Mouse (Mus musculus): Measurements from ENCODE around the gene Dpp6.

The Dpp6 gene

DNA sequence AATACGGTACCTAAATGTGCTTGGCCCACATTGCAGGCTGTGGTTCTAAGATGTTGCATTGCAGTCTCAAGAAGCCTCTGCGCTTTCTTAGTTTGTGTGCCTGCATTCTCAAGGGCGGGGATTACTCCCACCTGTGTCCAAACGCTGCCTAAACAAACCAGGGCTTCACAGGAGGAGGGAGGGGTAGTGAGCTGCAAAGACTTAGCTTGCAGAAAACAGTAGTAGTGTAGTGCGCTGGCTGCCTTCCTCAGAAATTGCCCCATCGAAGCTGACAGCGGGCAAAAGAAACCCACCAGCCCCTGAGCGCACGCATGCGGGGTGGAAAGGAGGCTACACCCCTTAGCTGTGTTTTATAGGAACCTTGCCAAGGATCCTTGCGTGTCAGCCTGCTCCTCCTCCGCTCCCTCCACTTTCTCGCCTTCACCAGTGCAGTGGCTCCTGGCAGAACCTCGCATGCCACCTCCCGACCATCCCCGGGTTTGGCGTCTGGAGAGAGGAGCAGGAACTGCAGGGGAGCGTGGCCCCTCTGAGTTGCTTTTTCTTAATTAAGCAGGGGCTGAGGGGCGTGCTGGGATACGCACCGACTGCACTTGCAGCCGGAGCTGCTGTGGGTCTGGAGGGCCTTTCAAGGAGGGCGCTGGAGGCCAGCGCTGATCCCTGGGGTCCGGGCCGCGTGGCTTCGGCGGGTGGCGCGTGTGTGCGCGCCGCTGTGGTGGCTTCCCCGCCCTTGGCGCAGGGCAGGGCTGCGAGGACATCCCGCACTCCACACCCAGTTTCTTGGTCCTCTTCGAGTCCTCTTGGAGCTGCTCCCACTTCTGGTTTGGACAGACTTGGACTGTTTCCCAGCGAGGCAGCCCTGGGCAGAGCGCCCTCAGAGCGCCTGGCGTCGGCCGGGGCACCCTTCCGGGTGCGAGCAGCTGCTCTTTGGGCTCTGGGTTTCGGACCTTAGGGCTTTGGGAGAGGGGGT lies at the start of gene Dpp6:
Dpp6 (plus strand) TSS at position 229 of the 967 bp plus-strand sequence.
- DNase-seq (ENCODE audit: low read depth, low spot score), result peak; percentile 40

DNA sequence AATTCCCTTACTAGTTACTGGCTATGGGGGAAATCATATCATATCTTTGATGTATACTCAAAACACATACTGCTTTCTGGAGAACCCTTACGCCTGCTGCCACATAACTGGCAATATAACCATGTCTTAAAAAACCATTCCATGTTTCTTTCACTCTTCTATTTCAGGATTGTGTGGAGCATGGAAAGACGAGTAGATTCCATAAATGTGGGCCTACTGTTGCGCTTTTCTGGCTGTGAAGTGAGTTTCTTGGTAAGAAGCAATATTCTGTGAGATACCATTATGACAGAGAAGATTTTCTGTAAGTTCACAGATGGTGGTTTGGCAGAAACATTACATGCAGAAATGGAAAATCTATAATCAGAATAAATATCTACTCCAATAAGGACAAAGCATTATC lies 33.0 kb upstream of the Dpp6 start:
- no peak for DNase-seq (ENCODE audit: low read depth, low spot score)

GRCm38 (mm10) chr5:26795524-26795923 lies 21.5 kb upstream of the Dpp6 start:
- DNase-seq (ENCODE audit: low read depth, low spot score), result peak; percentile 29

DNA sequence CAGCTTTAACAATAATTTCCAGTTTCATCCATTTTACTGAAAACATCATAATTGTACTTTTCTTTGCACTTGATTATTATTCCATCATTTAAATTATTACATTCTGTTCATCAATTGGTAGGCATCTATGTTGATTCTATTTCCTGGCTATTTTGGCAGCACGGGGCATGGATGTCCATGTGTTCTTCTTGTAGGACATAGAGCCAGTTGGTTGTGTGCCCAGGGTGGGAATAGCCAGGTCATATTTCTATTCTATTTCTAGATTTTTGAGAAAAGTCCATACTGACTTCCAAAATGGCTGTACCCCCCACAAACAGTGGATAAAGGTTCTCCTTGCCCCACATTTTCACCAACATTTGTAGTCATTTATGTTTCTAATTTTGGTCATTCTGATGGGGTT lies 19.0 kb downstream of the Dpp6 start:
- DNase-seq (ENCODE audit: low read depth, low spot score), result no peak

GRCm38 (mm10) chr5:26841151-26841550 lies 24.1 kb downstream of the Dpp6 start:
- DNase-seq (ENCODE audit: low read depth, low spot score), result peak; percentile 90

- DNase-seq (ENCODE audit: low read depth, low spot score), result no peak
These were observed 37.7 kb downstream of the Dpp6 start for GRCm38 (mm10) chr5:26854746-26855145.

GRCm38 (mm10) chr5:26875449-26875848 lies 58.4 kb downstream of the Dpp6 start:
- DNase-seq (ENCODE audit: low read depth, low spot score), result peak; percentile 12

GRCm38 (mm10) chr5:26887496-26887895 lies 70.5 kb downstream of the Dpp6 start:
- DNase-seq (ENCODE audit: low read depth, low spot score), result no peak

- DNase-seq (ENCODE audit: low read depth, low spot score), result no peak
These were observed 71.1 kb downstream of the Dpp6 start for GRCm38 (mm10) chr5:26888080-26888479.

DNA sequence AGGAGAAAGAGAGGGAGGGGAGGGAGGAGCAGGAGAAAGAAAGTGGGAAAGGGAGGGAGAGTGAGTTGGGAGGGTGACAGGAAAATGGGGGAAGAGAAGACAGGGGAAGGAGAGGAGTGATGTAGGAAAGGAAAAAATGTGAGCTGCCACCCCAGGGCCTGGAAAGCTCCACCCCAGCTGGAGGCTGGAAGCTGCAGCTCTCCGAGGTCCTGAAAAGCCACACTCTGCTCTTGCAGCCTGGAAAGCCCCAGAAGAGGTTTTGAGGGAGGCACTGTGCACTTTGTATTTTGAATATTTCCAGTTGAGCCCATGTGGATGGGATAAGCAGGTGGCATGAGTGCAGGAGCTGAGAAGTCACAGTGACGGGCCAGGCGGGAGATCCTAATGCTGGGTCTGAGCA lies 77.3 kb downstream of the Dpp6 start:
- no peak for DNase-seq (ENCODE audit: low read depth, low spot score)

DNA sequence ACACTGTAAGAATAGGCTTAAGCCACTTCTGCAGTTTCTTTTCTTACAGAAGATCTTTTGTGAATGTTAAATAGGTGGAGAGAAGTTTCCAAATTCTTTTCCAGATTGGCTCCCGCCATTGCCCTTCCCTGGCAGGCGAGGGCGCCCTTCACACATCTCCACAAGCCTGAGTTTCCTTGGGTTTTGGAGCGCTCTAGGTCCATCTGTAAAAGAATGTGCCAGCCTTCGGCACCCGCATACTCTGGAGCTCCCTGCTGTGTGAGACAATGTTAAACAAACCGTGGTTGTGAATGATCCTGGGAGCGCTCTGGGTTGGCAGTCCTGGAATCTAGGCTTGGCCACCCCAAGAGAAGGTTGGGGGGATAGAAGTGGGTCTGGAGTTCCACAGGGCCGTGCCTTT lies 86.8 kb downstream of the Dpp6 start:
- peak; percentile 87 for DNase-seq (ENCODE audit: low read depth, low spot score)

DNA sequence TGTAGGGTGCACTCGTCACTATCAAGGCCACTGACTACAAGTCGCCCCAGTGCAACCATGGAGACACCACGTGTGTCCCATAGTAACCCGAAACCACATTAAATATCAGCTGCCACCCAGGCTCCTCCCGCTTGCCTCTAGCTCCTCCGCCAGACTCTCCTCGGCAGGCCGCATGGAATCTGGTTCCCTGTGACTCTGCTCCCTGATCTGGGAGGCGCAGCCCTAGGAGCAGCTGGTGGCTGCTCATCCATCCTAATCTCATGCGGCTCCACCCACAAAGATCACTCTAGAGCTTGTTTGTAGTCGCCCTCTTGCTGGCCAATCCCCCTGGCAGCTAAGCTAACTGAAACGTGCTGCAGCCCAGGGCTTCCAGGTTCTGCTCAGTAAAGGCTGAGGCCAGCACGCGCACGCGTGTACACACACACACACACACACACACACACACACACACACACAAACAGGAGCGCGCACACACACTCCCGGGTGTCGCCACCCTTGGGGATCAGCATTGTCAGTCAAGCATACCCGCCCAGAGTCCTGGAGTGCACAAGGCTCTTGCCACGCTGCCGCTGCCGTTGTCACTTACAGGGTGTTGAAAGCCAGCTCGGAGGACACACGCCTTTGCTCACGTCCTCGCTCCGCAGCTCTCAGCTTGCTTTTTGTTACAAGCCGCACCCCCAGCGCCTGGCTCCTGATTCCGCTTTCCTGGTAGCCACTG lies 87.5 kb downstream of the Dpp6 start:
- DNase-seq (ENCODE audit: low read depth, low spot score), result peak; percentile 71

DNA sequence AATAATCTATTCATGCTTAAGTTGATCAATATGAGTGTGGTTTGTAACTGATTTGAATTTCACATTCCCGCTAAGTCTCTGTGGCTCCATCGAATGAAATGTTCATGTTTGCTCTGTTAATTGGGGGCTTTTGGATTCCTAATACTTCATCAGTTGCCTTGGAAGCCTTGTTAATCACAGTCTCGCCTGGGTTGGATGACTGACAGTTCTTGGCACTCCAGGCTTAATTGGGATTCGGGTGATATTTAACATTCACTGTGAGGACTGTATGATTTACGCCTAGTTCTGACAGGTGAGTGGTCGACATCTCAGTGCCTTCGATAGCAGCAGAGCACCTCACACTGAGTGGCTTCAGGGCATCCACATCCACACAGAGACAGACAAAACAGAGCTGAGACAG lies 90.1 kb downstream of the Dpp6 start:
- DNase-seq (ENCODE audit: low read depth, low spot score), result no peak

GRCm38 (mm10) chr5:26908612-26909011 lies 91.6 kb downstream of the Dpp6 start:
- DNase-seq (ENCODE audit: low read depth, low spot score), result no peak

- peak; percentile 44 for DNase-seq (ENCODE audit: low read depth, low spot score)
These were observed 93.3 kb downstream of the Dpp6 start for GRCm38 (mm10) chr5:26910353-26910752.

GRCm38 (mm10) chr5:26911965-26912364 lies 95.0 kb downstream of the Dpp6 start:
- no peak for DNase-seq (ENCODE audit: low read depth, low spot score)

- no peak for DNase-seq (ENCODE audit: low read depth, low spot score)
These were observed 101.8 kb downstream of the Dpp6 start for GRCm38 (mm10) chr5:26918763-26919162.

DNA sequence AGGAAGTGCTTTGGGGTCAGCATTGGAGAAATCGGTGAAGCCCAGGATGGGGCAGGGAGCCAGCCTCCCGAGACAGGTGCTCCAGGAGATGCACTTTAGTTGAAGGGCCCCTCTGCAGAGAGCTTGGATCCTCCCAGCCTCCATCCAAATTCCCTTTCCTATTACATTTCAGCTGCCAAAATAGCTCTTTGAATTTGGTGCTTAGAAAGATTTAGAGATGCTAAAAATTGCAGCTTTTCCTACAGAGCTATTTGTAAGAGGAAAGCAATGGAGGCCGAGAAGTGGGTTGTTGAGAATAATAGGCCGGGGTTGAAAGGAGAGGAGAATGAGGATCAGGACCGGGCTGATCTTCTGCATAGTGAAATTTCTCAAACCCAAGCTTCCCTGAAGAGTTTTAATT lies 107.5 kb downstream of the Dpp6 start:
- no peak for DNase-seq (ENCODE audit: low read depth, low spot score)

GRCm38 (mm10) chr5:26932413-26933122 lies 115.6 kb downstream of the Dpp6 start:
- DNase-seq (ENCODE audit: low read depth, low spot score), result peak; percentile 28

DNA sequence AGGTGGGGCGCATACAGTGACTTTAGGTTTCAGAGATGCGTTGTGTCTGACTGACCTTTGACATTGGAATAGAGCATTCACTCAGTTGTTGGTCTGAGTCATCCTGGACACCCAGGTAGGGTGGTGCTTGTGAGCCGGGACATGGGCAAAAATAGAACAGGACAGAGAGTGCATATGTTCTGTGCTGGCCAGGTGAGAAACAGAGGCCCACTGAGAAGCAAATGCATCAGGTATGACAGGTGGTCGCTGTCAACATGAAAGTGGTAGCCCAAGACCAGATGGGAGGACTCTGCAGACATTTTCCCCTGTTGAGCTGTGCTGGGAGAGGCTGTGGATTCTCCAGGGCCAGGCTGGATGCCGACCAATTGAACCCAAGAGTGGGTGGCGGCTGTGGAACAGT lies 117.9 kb downstream of the Dpp6 start:
- DNase-seq (ENCODE audit: low read depth, low spot score), result no peak

DNA sequence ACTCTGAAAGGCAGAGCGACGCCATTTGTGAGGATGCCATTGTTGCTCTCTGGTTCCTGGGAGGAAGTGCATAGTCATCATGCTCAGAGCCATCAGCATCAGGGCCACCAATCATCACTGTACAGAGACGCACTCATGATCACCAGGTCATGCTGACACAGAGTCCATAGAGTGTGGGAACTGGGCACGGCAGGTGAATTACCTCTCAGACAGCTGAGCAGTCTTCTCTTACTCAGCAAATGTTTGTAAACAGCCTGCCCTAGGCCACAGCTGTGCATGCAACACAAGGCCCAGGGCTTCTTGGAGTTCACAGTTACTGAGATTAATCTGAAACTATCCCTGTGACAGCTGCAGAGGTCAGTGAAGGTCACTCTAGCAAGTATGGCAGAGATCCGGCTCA lies 124.5 kb downstream of the Dpp6 start:
- DNase-seq (ENCODE audit: low read depth, low spot score), result no peak

Data from ES-CJ7 (cell line).